Mouse (Mus musculus): Measurements from ENCODE around the gene Kazn. TPM values are rescaled to one million over a fixed set of nuclear protein-coding genes. Genes with fewer than 3 reads are reported as not detected.

Kazn gene
- polyA plus RNA-seq, 1 experiment = 2.7 TPM

- Histone ChIP-seq H3K4me3 (replicated peaks) (peak overlapping the region; percentile 29), H3K36me3 (replicated peaks; ENCODE audit: low read length) (no peaks in the 10 kb centered on the region), H3K27me3 (replicated peaks) (peaks cover 65% of the 10 kb centered on the region), H3K4me1 (peaks cover 24% of the 10 kb centered on the region), H3K9me3 (no peaks in the 10 kb centered on the region)
- TF ChIP-seq FLI1 (IDR thresholded peaks at IDR 0.05; ENCODE audit: low read length) (no peak), GATA1 (IDR thresholded peaks at IDR 0.05; ENCODE audit: borderline replicate concordance, low read length) (no peak)
Observed at GRCm38 (mm10) chr4:142079629-142080486, 159.3 kb downstream of the Kazn start.

GRCm38 (mm10) chr4:142077572-142078271 is 161.5 kb downstream of the Kazn start:
- Histone ChIP-seq H3K9me3 (no peaks in the 10 kb centered on the region), H3K36me3 (replicated peaks; ENCODE audit: low read length) (no peaks in the 10 kb centered on the region), H3K27me3 (replicated peaks) (peaks cover 52% of the 10 kb centered on the region), H3K4me3 (replicated peaks) (peak overlapping the region; percentile 70), H3K4me1 (peaks cover 11% of the 10 kb centered on the region; the same call in 1 of the 2 replicates)
- TF ChIP-seq FLI1 (IDR thresholded peaks at IDR 0.05; ENCODE audit: low read length) = no peak
- TF ChIP-seq GATA1 (IDR thresholded peaks at IDR 0.05; ENCODE audit: borderline replicate concordance, low read length) = no peak

- H3K27me3 ChIP-seq (replicated peaks) = peaks cover 44% of the 10 kb centered on the region
- no peaks in the 10 kb centered on the region for H3K9me3 ChIP-seq
- TF ChIP-seq FLI1 (IDR thresholded peaks at IDR 0.05; ENCODE audit: low read length) (no peak), GATA1 (IDR thresholded peaks at IDR 0.05; ENCODE audit: borderline replicate concordance, low read length) (no peak)
- no peak overlapping the region for H3K4me3 ChIP-seq (replicated peaks)
- H3K4me1 ChIP-seq = peaks cover 11% of the 10 kb centered on the region; the same call in 1 of the 2 replicates
- H3K36me3 ChIP-seq (replicated peaks; ENCODE audit: low read length) = no peaks in the 10 kb centered on the region
Observed at GRCm38 (mm10) chr4:142076883-142077282, 162.3 kb downstream of the Kazn start.

GRCm38 (mm10) chr4:142075931-142076330 is 163.3 kb downstream of the Kazn start:
- no peak for TF ChIP-seq GATA1 (IDR thresholded peaks at IDR 0.05; ENCODE audit: borderline replicate concordance, low read length)
- TF ChIP-seq FLI1 (IDR thresholded peaks at IDR 0.05; ENCODE audit: low read length) = no peak
- no peaks in the 10 kb centered on the region for H3K36me3 ChIP-seq (replicated peaks; ENCODE audit: low read length)
- no peak overlapping the region for H3K4me3 ChIP-seq (replicated peaks)
- H3K4me1 ChIP-seq = peaks cover 11% of the 10 kb centered on the region; the same call in 1 of the 2 replicates
- H3K9me3 ChIP-seq = no peaks in the 10 kb centered on the region
- peaks cover 40% of the 10 kb centered on the region for H3K27me3 ChIP-seq (replicated peaks)

GRCm38 (mm10) chr4:142074060-142074732 is 165.0 kb downstream of the Kazn start:
- Histone ChIP-seq H3K36me3 (replicated peaks; ENCODE audit: low read length) (no peaks in the 10 kb centered on the region), H3K4me3 (replicated peaks) (no peak overlapping the region), H3K9me3 (no peaks in the 10 kb centered on the region), H3K4me1 (peaks cover 4% of the 10 kb centered on the region; the same call in 1 of the 2 replicates), H3K27me3 (replicated peaks) (peaks cover 37% of the 10 kb centered on the region)
- TF ChIP-seq FLI1 (IDR thresholded peaks at IDR 0.05; ENCODE audit: low read length) (no peak), GATA1 (IDR thresholded peaks at IDR 0.05; ENCODE audit: borderline replicate concordance, low read length) (no peak)

- peaks cover 53% of the 10 kb centered on the region for H3K27me3 ChIP-seq (replicated peaks)
- TF ChIP-seq FLI1 (IDR thresholded peaks at IDR 0.05; ENCODE audit: low read length) (no peak), GATA1 (IDR thresholded peaks at IDR 0.05; ENCODE audit: borderline replicate concordance, low read length) (no peak)
- no peaks in the 10 kb centered on the region for H3K36me3 ChIP-seq (replicated peaks; ENCODE audit: low read length)
- H3K4me1 ChIP-seq = no peaks in the 10 kb centered on the region; the same call in 1 of the 2 replicates
- no peaks in the 10 kb centered on the region for H3K9me3 ChIP-seq
- H3K4me3 ChIP-seq (replicated peaks) = no peak overlapping the region
Observed at GRCm38 (mm10) chr4:142071243-142071991, 167.8 kb downstream of the Kazn start.

GRCm38 (mm10) chr4:142070840-142071239 is 168.4 kb downstream of the Kazn start:
- H3K9me3 ChIP-seq = no peaks in the 10 kb centered on the region
- peaks cover 5% of the 10 kb centered on the region; the same call in 1 of the 2 replicates for H3K4me1 ChIP-seq
- no peak overlapping the region for H3K4me3 ChIP-seq (replicated peaks)
- TF ChIP-seq GATA1 (IDR thresholded peaks at IDR 0.05; ENCODE audit: borderline replicate concordance, low read length) (no peak), FLI1 (IDR thresholded peaks at IDR 0.05; ENCODE audit: low read length) (no peak)
- peaks cover 55% of the 10 kb centered on the region for H3K27me3 ChIP-seq (replicated peaks)
- H3K36me3 ChIP-seq (replicated peaks; ENCODE audit: low read length) = no peaks in the 10 kb centered on the region

GRCm38 (mm10) chr4:142068899-142069812 is 170.0 kb downstream of the Kazn start:
- H3K9me3 ChIP-seq = no peaks in the 10 kb centered on the region
- peaks cover 58% of the 10 kb centered on the region for H3K27me3 ChIP-seq (replicated peaks)
- no peak for TF ChIP-seq FLI1 (IDR thresholded peaks at IDR 0.05; ENCODE audit: low read length)
- TF ChIP-seq GATA1 (IDR thresholded peaks at IDR 0.05; ENCODE audit: borderline replicate concordance, low read length) = no peak
- peaks cover 12% of the 10 kb centered on the region for H3K4me1 ChIP-seq
- H3K4me3 ChIP-seq (replicated peaks) = no peak overlapping the region
- no peaks in the 10 kb centered on the region for H3K36me3 ChIP-seq (replicated peaks; ENCODE audit: low read length)

All from megakaryocyte, embryonic 14.5 days (primary cell).